Mouse (Mus musculus) lung, adult 2 months (tissue): ENCODE data around the gene Gm11559.
A peak's percentile ranks its signal among the peaks of the same experiment; 100 is the strongest.

ENCODE experiments used
- CTCF ChIP-seq: fragments of 200-500 bp; IDR thresholded peaks from 2 replicates; pipeline ENCODE4 v1.5.1; 2011; ENCODE audit warnings: mild to moderate bottlenecking, low read length, control low read depth; ENCODE audit not compliant: insufficient read depth
- POLR2A ChIP-seq: fragments of 200-500 bp; IDR thresholded peaks from 2 replicates; pipeline ENCODE4 v1.6.1; 2011; ENCODE audit warnings: low read depth, mild to moderate bottlenecking, control low read depth, low read length, borderline replicate concordance; ENCODE audit errors: extremely low read depth

DNA sequence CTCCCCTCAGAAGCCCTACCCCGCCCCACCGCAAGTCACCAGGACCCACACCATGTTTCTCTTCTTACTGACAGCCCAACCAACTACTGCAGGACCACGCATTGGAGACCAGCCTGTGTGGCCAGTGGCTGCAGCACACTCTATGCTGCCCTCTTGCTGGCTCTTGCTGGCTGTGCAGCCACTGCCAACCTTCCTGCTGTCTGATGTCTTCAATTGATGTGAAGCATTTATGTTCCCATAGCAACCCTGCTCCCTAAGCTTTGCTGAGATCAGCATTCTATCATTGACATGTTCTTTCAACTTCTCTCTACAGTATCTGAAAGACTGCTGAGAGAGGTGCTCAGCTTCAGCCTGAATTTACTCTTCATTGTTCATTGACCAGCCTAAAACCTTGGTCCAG lies 10.2 kb upstream of the Gm11559 start:
- TF ChIP-seq CTCF (peak; percentile 54), POLR2A (no peak)
